Mouse (Mus musculus): ENCODE measurements at regions not wholly inside any gene's neighbourhood (a gene's known extent, or its start where the extent isn't known, plus 50 kb on each side); places are given as distances from the start of the nearest gene placed in this dataset.
"Not testable (repeated sequence)": the region's sequence is repeated elsewhere in the genome, so short reads cannot be mapped to it uniquely, and the experiment has no call there.

- DNase-seq (ENCODE audit: low spot score in 2 of 2): no peak
- intact Hi-C loops (cut with DNase I): loop anchor here (2.0 kb wide), 1 partner anchor 126 kb away; no protein-coding TSS in a partner anchor
These were observed 86.3 kb downstream of the Kcnk1 start for GRCm38 (mm10) chr8:126081279-126081678.

GRCm38 (mm10) chr8:126082827-126083226 is 87.9 kb downstream of the Kcnk1 start:
- no peak for DNase-seq (ENCODE audit: low spot score in 2 of 2)
- intact Hi-C loops (cut with DNase I): no loop called here

GRCm38 (mm10) chr8:126090772-126091171 is 95.8 kb downstream of the Kcnk1 start:
- no peak for DNase-seq (ENCODE audit: low spot score in 2 of 2)
- intact Hi-C loops (cut with DNase I): no loop called here

- no peak for DNase-seq (ENCODE audit: low spot score in 2 of 2)
- intact Hi-C loops (cut with DNase I): no loop called here
These were observed 99.0 kb downstream of the Kcnk1 start for GRCm38 (mm10) chr8:126094005-126094404.

GRCm38 (mm10) chr8:126096056-126096455 is 101.1 kb downstream of the Kcnk1 start:
- no peak for DNase-seq (ENCODE audit: low spot score in 2 of 2)
- intact Hi-C loops (cut with DNase I): no loop called here

- DNase-seq (ENCODE audit: low spot score in 2 of 2): peak; percentile 20 to 36
- intact Hi-C loops (cut with DNase I): no loop called here
These were observed 101.7 kb downstream of the Kcnk1 start for GRCm38 (mm10) chr8:126096636-126097170.

GRCm38 (mm10) chr8:126098886-126099285 is 103.9 kb downstream of the Kcnk1 start:
- intact Hi-C loops (cut with DNase I): no loop called here

GRCm38 (mm10) chr8:126099889-126100288 is 104.9 kb downstream of the Kcnk1 start:
- no peak for DNase-seq (ENCODE audit: low spot score in 2 of 2)
- intact Hi-C loops (cut with DNase I): no loop called here

More at GRCm38 (mm10) chr8:126098886-126099285, 103.9 kb downstream of the Kcnk1 start:
- DNase-seq (ENCODE audit: low spot score in 2 of 2): no peak

GRCm38 (mm10) chr8:126105043-126105442 is 110.1 kb downstream of the Kcnk1 start:
- intact Hi-C loops (cut with DNase I): no loop called here
- DNase-seq (ENCODE audit: low spot score in 2 of 2): peak; percentile 34 to 41

GRCm38 (mm10) chr8:126126041-126126440 is 131.1 kb downstream of the Kcnk1 start:
- intact Hi-C loops (cut with DNase I): no loop called here

GRCm38 (mm10) chr8:126132076-126132475 is 137.1 kb downstream of the Kcnk1 start:
- no peak for DNase-seq (ENCODE audit: low spot score in 2 of 2)
- intact Hi-C loops (cut with DNase I): no loop called here

More at GRCm38 (mm10) chr8:126126041-126126440, 131.1 kb downstream of the Kcnk1 start:
- DNase-seq (ENCODE audit: low spot score in 2 of 2): no peak

- DNase-seq (ENCODE audit: low spot score in 2 of 2); intact Hi-C loops (cut with DNase I): not testable (repeated sequence)
These were observed 137.9 kb downstream of the Kcnk1 start for GRCm38 (mm10) chr8:126132918-126133317.

- intact Hi-C loops (cut with DNase I): no loop called here
- DNase-seq (ENCODE audit: low spot score in 2 of 2): no peak
These were observed 140.1 kb downstream of the Kcnk1 start for GRCm38 (mm10) chr8:126135100-126135499.

- intact Hi-C loops (cut with DNase I): no loop called here
- DNase-seq (ENCODE audit: low spot score in 2 of 2): no peak
These were observed 140.6 kb downstream of the Kcnk1 start for GRCm38 (mm10) chr8:126135573-126135972.

- DNase-seq (ENCODE audit: low spot score in 2 of 2): no peak
- intact Hi-C loops (cut with DNase I): no loop called here
These were observed 142.0 kb downstream of the Kcnk1 start for GRCm38 (mm10) chr8:126136946-126137345.

- intact Hi-C loops (cut with DNase I): no loop called here
- no peak for DNase-seq (ENCODE audit: low spot score in 2 of 2)
These were observed 142.5 kb downstream of the Kcnk1 start for GRCm38 (mm10) chr8:126137452-126137851.

- no peak for DNase-seq (ENCODE audit: low spot score in 2 of 2)
- intact Hi-C loops (cut with DNase I): no loop called here
These were observed 143.9 kb downstream of the Kcnk1 start for GRCm38 (mm10) chr8:126138645-126139545.

GRCm38 (mm10) chr8:126139546-126139870 is 144.5 kb downstream of the Kcnk1 start:
- intact Hi-C loops (cut with DNase I): no loop called here
- no peak for DNase-seq (ENCODE audit: low spot score in 2 of 2)

- intact Hi-C loops (cut with DNase I): no loop called here
- DNase-seq (ENCODE audit: low spot score in 2 of 2): no peak
These were observed 146.0 kb downstream of the Kcnk1 start for GRCm38 (mm10) chr8:126140998-126141397.

- no peak for DNase-seq (ENCODE audit: low spot score in 2 of 2)
- intact Hi-C loops (cut with DNase I): no loop called here
These were observed 146.8 kb upstream of the Slc35f3 start for GRCm38 (mm10) chr8:126151527-126151926.

GRCm38 (mm10) chr8:126153955-126154354 is 144.4 kb upstream of the Slc35f3 start:
- intact Hi-C loops (cut with DNase I): no loop called here
- no peak for DNase-seq (ENCODE audit: low spot score in 2 of 2)

All from left cerebral cortex, postnatal 14 days (tissue).